Mouse (Mus musculus) left cerebral cortex, postnatal 36 days (tissue): ENCODE results near the gene Abcd2. TPM values are rescaled to one million over a fixed set of nuclear protein-coding genes. Genes with fewer than 3 reads are reported as not detected.

ENCODE experiments used
- DNase-seq, 2 experiments: peaks; one replicate each; pipeline ENCODE4 v3.0.0; 2021 to 2022; ENCODE audit warnings: low spot score in 2 of 2, mixed read lengths in 1 of 2
- intact Hi-C: fragments of 180-260 bp; cut with DNase I; formaldehyde crosslinking; loops from one replicate; pipeline ENCODE4 v1.15.1; 2025
- total RNA-seq, 2 experiments: library from RNA; stranded (reverse); gene quantifications; 2 replicates each; pipeline ENCODE4 v1.2.3; 2021

Gene Abcd2
- total RNA-seq, result 10 to 100 TPM; 28.4 to 33.3 TPM

GRCm38 (mm10) chr15:91191412-91192222 lies at the start of gene Abcd2:
TSS of gene Abcd2 (minus strand) at chr15:91191799.
- intact Hi-C loops, result loop anchor here (5.0 kb wide), 2 partner anchors 91 to 139 kb away; no protein-coding TSS in a partner anchor
- DNase-seq, result peak; percentile 78 to 81

GRCm38 (mm10) chr15:91240683-91241335 lies 49.2 kb upstream of the Abcd2 start:
- intact Hi-C loops, result no loop called here

DNA sequence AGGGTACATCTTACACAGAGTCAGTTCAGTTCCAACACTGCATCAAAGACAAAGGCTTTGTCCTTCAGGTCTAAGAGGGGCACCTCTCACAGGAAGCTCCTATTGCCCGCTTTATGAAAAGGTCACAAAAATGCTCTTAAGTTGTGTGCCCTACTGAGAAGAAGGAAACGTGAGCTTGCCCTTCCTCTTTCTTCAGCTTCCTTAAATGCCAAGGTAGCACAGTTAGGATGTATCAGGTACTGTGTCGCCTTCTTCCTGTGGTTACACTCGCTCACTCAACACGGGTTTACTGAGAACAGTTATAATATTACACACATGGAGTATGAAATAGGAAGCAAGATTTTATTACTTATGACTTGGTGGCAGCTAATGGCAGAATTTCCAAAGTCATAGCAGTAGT lies 45.7 kb upstream of the Abcd2 start:
- no peak for DNase-seq
- intact Hi-C loops, result no loop called here

More at GRCm38 (mm10) chr15:91240683-91241335, 49.2 kb upstream of the Abcd2 start:
- DNase-seq, result no peak

DNA sequence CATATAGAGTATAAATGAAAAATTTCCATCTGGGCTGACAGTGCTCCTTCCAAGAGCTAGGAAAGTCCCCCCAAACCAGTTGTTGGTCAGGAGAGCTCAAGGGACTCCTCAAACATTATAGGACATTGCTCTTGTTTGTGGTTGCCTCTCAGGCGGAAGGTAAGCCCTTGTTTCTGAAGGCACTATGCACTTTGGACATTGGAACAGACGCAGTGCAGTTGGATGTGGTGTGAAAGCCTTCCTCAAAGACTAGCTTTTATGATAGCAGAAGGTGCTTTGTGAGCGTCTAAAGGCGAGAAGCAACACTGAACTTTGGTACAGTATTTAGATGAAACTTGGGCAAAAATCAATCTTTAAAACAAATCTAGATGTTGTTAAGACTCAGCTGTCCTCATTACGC lies 14.9 kb upstream of the Abcd2 start:
- DNase-seq, result no peak
- intact Hi-C loops, result no loop called here

DNA sequence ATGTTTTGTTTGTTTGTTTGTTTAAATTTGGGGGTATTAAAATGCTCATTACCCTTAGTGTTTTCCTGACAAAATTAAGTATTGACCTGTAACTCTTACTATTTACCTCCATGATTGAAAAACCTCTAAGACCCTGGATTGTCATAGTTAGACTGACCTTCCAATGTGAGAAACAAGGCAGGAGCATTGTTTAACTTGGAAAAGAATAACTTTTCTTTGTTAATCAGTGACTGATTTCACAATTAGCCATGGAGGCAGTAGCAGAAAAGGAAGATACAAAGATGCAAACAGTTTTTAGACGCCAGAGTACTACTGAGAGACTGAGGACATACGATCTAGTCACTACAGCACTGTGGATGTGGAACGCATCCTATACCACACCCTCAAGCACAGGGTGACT lies 11.9 kb upstream of the Abcd2 start:
- DNase-seq, result no peak
- intact Hi-C loops, result no loop called here

- DNase-seq, result no peak
- intact Hi-C loops, result no loop called here
These were observed 10.9 kb upstream of the Abcd2 start for GRCm38 (mm10) chr15:91202486-91202885.

GRCm38 (mm10) chr15:91200833-91201232 lies 9.2 kb upstream of the Abcd2 start:
- intact Hi-C loops, result no loop called here

DNA sequence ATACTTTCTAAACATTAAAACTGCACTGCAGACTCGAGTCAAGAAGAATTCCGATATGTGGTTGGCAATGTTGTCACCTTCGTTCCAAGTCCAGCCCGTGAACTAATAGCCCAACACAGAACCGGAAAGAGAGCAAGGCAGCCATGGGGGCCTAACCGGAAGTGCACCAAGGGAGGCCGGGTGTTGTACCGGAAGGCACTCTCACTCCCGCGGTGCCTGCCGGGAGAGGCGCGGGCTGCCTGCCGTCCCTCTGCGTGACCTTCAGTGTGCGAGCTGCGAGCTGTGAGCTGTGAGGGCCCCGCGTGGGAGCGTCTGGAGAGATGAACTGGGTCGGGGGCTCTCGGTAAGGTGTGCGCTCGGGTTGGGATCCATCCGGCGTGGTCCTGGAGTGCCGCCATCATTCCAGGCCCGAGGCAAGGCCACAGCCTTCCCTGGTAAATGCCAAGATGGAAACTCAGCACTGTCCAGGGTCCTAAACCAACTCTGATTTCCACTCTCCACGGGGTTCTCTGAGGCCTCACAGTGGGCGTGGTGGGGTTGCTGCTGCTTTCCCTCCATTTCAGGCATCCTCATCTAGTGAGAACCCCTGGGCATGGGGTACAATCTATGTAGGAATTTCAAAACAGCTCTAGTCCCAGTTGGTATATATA lies 7.8 kb upstream of the Abcd2 start, which contains the start of gene CN725425:
TSS of gene CN725425 (plus strand) at position 239 of the 650 bp plus-strand sequence.
- no peak for DNase-seq
- intact Hi-C loops, result no loop called here

More at GRCm38 (mm10) chr15:91200833-91201232, 9.2 kb upstream of the Abcd2 start:
- DNase-seq, result no peak

- intact Hi-C loops, result loop anchor here (5.0 kb wide), 2 partner anchors 90 to 140 kb away; no protein-coding TSS in a partner anchor
- DNase-seq, result no peak
These were observed 612 bp upstream of the Abcd2 start for GRCm38 (mm10) chr15:91192223-91192598.

DNA sequence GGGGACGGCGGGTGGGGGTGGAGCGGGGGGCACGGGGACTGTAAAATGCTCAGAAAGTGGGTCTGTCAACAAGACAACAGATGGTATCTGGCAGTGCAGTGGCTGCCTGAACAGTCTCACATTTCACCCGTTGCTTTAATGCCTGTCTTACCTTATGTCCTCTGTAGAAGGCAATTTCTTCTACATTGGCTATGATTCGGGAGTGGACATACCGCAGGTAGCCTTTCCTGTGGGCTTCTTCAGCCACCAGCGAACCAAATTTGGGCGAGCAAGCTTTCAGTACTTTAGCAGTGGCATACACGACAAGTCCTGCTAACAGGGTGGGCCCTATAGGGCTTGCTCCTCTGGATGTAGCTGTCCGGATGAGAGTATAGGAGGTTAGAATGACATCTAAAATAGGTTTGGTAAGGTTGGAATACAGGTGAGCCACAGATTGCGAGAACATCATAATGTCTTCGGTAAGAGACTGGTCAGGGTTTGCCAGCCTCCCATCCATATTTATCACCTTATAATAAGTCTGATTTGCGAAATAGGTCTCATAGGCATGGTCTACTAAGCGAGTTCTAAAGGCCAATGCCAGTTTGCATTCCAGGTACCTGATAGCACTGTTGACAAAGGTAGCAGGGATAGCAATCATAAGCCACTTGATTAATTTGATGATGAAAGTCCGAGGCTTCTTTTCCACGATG lies 936 bp downstream of the Abcd2 start:
- intact Hi-C loops, result loop anchor here (5.0 kb wide), 2 partner anchors 92 to 138 kb away; no protein-coding TSS in a partner anchor
- DNase-seq, result no peak

GRCm38 (mm10) chr15:91190026-91190425 lies 1.6 kb downstream of the Abcd2 start:
- intact Hi-C loops, result loop anchor here (5.0 kb wide), 2 partner anchors 92 to 138 kb away; no protein-coding TSS in a partner anchor
- no peak for DNase-seq

DNA sequence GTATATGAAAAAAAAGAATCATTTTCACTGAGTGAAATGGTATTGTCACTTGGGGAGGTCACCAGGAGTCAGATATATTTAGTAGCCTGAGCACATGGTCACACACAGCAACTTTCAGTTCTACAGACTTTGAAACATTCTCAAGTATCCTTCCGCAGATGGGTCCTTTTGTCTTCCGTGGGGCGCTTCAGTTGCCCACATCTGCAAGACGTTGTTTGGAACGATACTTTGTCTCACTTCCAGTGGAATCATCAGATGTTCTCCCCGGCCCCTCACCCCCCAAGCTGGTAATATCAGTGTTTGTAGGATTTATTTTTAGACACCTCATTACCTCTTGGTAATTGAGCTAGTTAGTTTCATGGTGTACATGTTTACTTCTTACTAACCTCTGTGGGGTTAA lies 5.2 kb downstream of the Abcd2 start:
- intact Hi-C loops, result loop anchor here (10.0 kb wide), 1 partner anchor 388 kb away; the partner anchor contains the start of gene Slc2a13

DNA sequence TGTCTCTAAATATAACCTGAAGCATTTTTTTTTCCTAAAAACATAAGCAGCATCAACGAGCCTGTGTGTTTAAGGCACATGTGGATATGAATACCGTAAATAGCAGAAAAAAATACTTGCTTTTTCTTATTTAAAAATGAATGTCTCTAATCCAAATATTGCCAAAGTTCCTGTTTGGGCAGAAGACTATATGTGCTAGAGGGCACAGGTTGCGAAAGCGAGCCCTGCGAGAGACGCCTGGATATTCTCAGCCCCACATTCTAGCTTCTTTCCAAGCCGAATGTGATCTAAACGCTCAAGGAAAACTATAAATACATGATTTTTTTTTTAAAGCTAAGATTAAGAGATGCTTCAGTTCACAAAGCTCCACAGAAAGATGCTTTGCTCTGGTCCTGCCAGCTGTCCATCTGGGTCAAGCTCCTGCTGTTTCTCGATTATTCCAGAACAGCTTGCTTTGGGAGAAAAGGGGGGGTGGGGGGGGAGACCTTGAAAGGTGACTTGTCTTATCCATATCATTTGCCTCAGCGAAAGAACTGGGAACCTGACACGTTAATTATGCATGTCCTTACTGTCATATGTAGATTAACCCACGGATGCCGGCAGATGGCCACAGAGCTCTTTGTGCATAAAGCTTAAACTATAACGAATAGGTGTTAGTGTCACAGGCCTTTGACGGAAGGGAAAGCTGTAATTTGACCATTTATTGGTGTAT lies 11.5 kb downstream of the Abcd2 start:
- no peak for DNase-seq
- intact Hi-C loops, result loop anchor here (10.0 kb wide), 1 partner anchor 395 kb away; the partner anchor contains the start of gene Slc2a13

More for the DNA sequence above, 5.2 kb downstream of the Abcd2 start:
- DNase-seq, result no peak

DNA sequence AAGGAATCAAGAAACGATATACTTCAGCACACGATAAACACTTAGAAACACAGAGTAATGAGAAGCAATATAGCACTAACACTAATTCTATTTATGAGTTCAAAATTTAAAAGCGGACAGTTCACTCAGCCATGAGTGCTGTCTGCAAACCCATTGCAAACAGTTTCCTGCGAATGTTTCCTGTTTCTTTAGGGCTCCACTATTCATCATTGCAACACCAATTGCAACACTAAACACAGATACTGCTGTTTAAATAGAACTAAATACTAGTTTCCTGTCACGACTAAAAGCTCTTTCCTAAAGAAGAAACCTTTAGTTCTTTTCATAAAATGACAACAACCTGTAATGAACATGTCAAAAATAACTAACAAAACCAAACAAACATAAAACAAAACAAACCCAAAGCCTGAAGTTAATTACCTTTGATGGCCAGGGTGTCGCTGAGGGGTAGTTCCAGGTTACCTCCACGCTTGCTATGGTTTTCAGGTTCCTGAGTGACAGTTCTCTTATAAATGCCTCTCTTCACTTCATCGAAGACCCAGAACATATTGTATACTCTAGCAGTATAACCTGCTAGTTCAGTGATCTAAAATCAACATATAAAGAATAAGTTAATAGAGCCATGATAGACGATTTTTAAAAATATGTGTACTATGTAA lies 12.8 kb downstream of the Abcd2 start:
- DNase-seq, result no peak
- intact Hi-C loops, result no loop called here

- intact Hi-C loops, result no loop called here
These were observed 19.4 kb downstream of the Abcd2 start for GRCm38 (mm10) chr15:91172193-91172592.

DNA sequence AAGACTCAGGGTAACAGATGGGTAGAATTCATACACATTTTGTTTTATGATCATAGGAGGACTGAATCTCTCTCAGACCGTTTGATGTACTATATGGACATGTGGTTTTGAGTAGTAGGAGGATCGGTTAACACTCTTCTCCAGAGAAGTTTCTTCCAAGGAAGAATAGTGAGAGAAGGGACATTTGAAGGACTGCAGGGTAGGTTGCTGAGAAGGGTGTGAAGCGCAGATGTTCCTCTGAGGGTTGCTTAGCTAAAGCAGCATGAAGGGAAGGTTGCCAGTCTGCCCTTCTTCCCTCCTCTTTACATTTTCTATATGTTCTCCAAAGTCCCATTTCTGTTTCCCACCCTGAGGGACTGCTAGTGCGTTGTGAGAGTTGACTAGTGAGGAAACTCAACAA lies 20.3 kb downstream of the Abcd2 start:
- no peak for DNase-seq
- intact Hi-C loops, result no loop called here

More at GRCm38 (mm10) chr15:91172193-91172592, 19.4 kb downstream of the Abcd2 start:
- no peak for DNase-seq

DNA sequence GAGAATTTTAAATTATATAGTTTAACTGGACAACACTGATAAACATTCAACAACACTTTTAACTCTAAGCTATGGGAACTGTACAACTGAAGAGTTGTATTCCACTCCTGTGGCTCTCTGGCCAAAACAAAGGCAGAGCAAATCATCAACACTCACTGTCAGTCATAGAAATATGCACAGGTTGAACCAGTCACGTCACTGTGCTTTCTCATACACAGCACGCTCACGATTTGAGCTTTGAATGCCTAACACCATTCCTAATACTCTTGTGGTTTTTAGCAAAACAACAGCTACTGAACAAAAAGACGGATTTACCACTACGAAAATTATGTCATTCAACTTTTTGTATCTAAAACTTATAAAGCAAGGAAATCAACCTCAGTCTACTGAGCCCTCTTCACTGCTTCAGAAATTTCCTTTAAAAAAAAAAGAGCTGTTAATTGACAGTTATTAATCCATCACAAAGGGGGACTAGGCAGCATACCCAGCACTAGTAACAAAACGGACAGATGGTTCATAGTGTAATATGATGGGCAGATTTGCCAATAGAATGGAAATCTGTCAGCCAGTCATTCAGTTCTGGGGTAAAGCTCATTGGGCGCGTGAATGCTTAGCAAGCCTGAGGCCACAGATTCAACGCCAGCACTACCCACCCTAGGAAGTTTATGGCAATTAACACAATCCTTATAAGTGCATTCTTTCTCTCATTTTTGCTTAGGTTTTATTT lies 20.8 kb downstream of the Abcd2 start:
- no peak for DNase-seq
- intact Hi-C loops, result no loop called here
